Mouse (Mus musculus) heart, embryonic 11.5 days (tissue): Measurements from ENCODE around the gene Uggt2. TPM values are rescaled to one million over a fixed set of nuclear protein-coding genes. Genes with fewer than 3 reads are reported as not detected.
"Not testable (repeated sequence)": the region's sequence is repeated elsewhere in the genome, so short reads cannot be mapped to it uniquely, and the experiment has no call there.

ENCODE experiments used
- ATAC-seq: fragments of 200-750 bp; cut with Nextera tagmentation; replicated peaks from 2 replicates; pipeline ENCODE4 v1.8.0; 2017; ENCODE audit warnings: moderate library complexity; ENCODE audit not compliant: insufficient number of reproducible peaks, low FRiP score, low TSS enrichment
- H3K27ac ChIP-seq: fragments of 300-500 bp; sonication (generic); 2 replicates; pipeline ENCODE4 v1.5.1; 2014; ENCODE audit warnings: mild to moderate bottlenecking, low read depth, low read length
- H3K27me3 ChIP-seq: fragments of 300-500 bp; sonication (generic); 2 replicates; pipeline ENCODE4 v1.6.1; 2014; ENCODE audit warnings: mild to moderate bottlenecking, low read length, mixed read lengths; ENCODE audit not compliant: control insufficient read depth, insufficient read depth
- H3K36me3 ChIP-seq: fragments of 300-500 bp; sonication (generic); 2 replicates; pipeline ENCODE4 v1.6.1; 2014; ENCODE audit warnings: mild to moderate bottlenecking, low read length, moderate library complexity, mixed read lengths; ENCODE audit not compliant: control insufficient read depth, insufficient read depth
- H3K4me1 ChIP-seq: fragments of 300-500 bp; sonication (generic); 2 replicates; pipeline ENCODE4 v1.6.1; 2014; ENCODE audit warnings: low read length; ENCODE audit not compliant: control insufficient read depth, insufficient read depth
- H3K4me2 ChIP-seq: fragments of 300-500 bp; sonication (generic); 2 replicates; pipeline ENCODE4 v1.6.1; 2014; ENCODE audit warnings: mild to moderate bottlenecking, moderate library complexity
- H3K4me3 ChIP-seq: fragments of 300-500 bp; sonication (generic); 2 replicates; pipeline ENCODE4 v1.5.1; 2014; ENCODE audit warnings: low read depth, low read length
- H3K9ac ChIP-seq: fragments of 300-500 bp; sonication (generic); 2 replicates; pipeline ENCODE4 v1.6.1; 2014; ENCODE audit warnings: mild to moderate bottlenecking, low read depth, low read length, moderate library complexity
- H3K9me3 ChIP-seq: fragments of 300-500 bp; sonication (generic); replicated peaks from 2 replicates; pipeline ENCODE4 v1.6.1; 2016; ENCODE audit warnings: low read length; ENCODE audit not compliant: control insufficient read depth
- WGBS: fragments of 180-500 bp; shearing (Covaris S2); extraction: QIAGEN DNeasy Blood & Tissue Kit; methylation state at CpG from one replicate; pipeline ENCODE4 v1.1.7; 2014; ENCODE audit not compliant: insufficient replicate concordance; 5-methylcytosine and 5-hydroxymethylcytosine counted together
- polyA plus RNA-seq: library from polyadenylated mRNA; unstranded; fragments of >200 nt; fragmentation: Nextera tagmentation; extraction: Ambion mirVana; gene quantifications from 2 replicates; pipeline ENCODE4 v1.2.1, GENCODE M21; 2014

Uggt2 gene
- polyA plus RNA-seq, 1 experiment from 2014 or later = 11.1 TPM

DNA sequence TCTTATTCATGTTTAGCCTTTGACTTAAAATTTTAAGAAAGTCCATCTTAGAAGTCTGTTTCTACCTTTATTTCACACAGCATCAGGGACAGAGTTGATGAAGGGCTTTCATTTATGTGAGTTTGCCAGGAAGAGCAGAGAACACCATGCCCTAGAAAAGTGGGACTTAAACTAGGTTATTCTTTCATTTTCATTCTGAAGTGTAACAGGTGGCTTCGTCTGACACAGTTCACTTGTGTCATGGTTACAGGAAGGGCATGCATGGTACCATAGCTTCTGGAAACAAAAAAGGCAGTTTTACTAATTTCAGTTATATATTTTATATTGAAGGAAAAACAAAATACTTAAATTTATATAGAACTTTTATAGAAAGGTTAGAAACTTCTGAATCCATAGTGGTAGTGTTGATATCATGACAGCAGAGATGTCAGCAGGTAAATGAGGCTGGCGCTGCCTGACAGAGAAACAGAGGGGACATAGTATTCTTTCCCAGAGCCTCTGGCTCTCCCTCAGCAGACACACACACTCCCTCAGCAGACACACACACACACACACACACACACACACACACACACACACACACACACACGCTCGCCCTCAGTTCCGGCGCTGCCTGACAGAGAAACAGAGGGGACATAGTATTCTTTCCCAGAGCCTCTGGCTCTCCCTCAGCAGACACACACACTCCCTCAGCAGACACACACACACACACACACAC is 117.4 kb downstream of the Uggt2 start:
- WGBS = 75% methylated on average over 6 of the region's 6 CpGs
- H3K27ac ChIP-seq, H3K4me2 ChIP-seq, H3K9ac ChIP-seq, H3K27me3 ChIP-seq, H3K9me3 ChIP-seq, H3K4me1 ChIP-seq, ATAC-seq, H3K4me3 ChIP-seq: not testable (repeated sequence)
- H3K36me3 ChIP-seq = peaks cover 11% of the 10 kb centered on the region

GRCm38 (mm10) chr14:118980890-118981289 is 118.3 kb downstream of the Uggt2 start:
- peaks cover 11% of the 10 kb centered on the region for H3K36me3 ChIP-seq
- no peaks in the 10 kb centered on the region for H3K27me3 ChIP-seq
- no peak for ATAC-seq
- no peaks in the 10 kb centered on the region for H3K9me3 ChIP-seq
- no peaks in the 10 kb centered on the region for H3K4me1 ChIP-seq
- H3K9ac ChIP-seq = no peak overlapping the region
- no peak overlapping the region for H3K27ac ChIP-seq
- WGBS = 76% methylated on average over 8 of the region's 8 CpGs
- H3K4me3 ChIP-seq = no peak overlapping the region
- no peak overlapping the region for H3K4me2 ChIP-seq

GRCm38 (mm10) chr14:118980358-118980757 is 118.9 kb downstream of the Uggt2 start:
- WGBS = 85% methylated on average over 5 of the region's 5 CpGs
- Histone ChIP-seq H3K36me3 (peaks cover 11% of the 10 kb centered on the region), H3K4me1 (no peaks in the 10 kb centered on the region), H3K27ac (no peak overlapping the region), H3K9ac (no peak overlapping the region), H3K9me3 (no peaks in the 10 kb centered on the region), H3K4me3 (no peak overlapping the region), H3K4me2 (no peak overlapping the region), H3K27me3 (no peaks in the 10 kb centered on the region)
- ATAC-seq = no peak

- Histone ChIP-seq H3K36me3 (peaks cover 11% of the 10 kb centered on the region), H3K4me3 (no peak overlapping the region)
- 76% methylated on average over 7 of the region's 7 CpGs for WGBS
Observed at GRCm38 (mm10) chr14:118979571-118980325, 119.5 kb downstream of the Uggt2 start.

DNA sequence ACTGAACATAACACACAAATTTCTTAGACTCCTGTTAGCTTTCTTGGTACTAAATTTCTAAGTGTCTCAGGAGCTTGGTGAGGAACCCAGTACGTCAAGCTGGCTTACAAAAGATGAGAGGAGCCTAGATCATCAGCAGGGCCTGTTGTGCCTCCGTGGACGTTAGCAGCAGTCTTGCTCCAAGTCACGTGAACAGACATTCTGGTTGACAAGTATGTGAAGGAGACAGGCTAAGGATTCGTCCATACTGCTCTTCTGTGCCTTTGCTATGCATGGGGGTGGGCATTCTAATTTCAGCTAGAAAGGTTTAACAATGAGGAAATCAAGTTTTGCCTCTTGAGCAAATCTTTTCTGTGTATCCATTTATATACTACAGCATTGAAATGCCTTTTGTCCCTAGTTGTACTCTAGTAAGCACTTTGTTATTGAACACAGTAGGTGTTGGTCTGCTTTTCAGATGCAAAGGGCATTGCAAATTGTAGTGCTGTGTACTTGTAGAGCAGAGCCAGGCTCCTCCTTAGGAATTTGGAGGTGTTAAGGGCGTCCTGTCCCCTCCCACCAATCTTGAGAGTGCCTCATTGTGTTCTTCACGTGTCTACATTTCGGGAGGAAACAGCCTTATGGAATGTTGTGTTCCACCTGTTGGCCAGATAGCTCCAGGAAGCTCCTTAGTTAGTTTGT is 122.0 kb downstream of the Uggt2 start:
- Histone ChIP-seq H3K36me3 (peaks cover 17% of the 10 kb centered on the region), H3K4me2 (no peak overlapping the region), H3K9me3 (no peaks in the 10 kb centered on the region), H3K27me3 (no peaks in the 10 kb centered on the region), H3K9ac (no peak overlapping the region), H3K4me1 (no peaks in the 10 kb centered on the region), H3K4me3 (no peak overlapping the region), H3K27ac (no peak overlapping the region)
- no peak for ATAC-seq
- WGBS = 77% methylated on average over 8 of the region's 8 CpGs

More at GRCm38 (mm10) chr14:118979571-118980325, 119.5 kb downstream of the Uggt2 start:
- Histone ChIP-seq H3K4me1 (no peaks in the 10 kb centered on the region), H3K9ac (no peak overlapping the region), H3K27ac (no peak overlapping the region), H3K9me3 (no peaks in the 10 kb centered on the region), H3K4me2 (no peak overlapping the region), H3K27me3 (no peaks in the 10 kb centered on the region)
- no peak for ATAC-seq

DNA sequence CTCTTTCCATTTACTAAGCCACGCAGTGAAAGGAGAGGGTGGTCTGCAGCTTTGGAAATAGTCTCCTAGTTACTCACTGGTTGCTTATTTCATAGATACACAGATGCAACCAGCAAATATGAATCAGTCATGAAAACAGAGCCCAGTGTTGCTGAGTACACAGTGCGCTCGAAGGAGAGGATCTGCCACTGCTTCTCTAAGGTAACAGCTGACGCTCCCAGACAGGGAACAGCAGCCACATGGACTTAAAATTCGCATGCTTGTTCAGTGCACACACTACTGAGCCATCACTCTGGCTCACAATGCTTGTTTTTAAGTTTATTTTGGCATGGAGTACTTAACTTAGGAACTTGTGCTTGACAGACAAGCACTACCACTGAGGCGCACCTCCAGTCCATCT is 127.0 kb downstream of the Uggt2 start:
- no peak overlapping the region for H3K27ac ChIP-seq
- no peak overlapping the region for H3K4me2 ChIP-seq
- no peaks in the 10 kb centered on the region for H3K27me3 ChIP-seq
- no peak for ATAC-seq
- WGBS = 93% methylated on average over 6 of the region's 6 CpGs
- no peak overlapping the region for H3K4me3 ChIP-seq
- H3K9ac ChIP-seq = no peak overlapping the region
- peaks cover 24% of the 10 kb centered on the region for H3K36me3 ChIP-seq
- H3K4me1 ChIP-seq = no peaks in the 10 kb centered on the region
- H3K9me3 ChIP-seq = no peaks in the 10 kb centered on the region

- H3K4me1 ChIP-seq = no peaks in the 10 kb centered on the region
- WGBS = 79% methylated on average over 7 of the region's 7 CpGs
- no peak overlapping the region for H3K4me3 ChIP-seq
- no peak overlapping the region for H3K27ac ChIP-seq
- H3K4me2 ChIP-seq = no peak overlapping the region
- no peak for ATAC-seq
- H3K27me3 ChIP-seq = no peaks in the 10 kb centered on the region
- peaks cover 20% of the 10 kb centered on the region for H3K36me3 ChIP-seq
- H3K9ac ChIP-seq = no peak overlapping the region
- H3K9me3 ChIP-seq = no peaks in the 10 kb centered on the region
Observed at GRCm38 (mm10) chr14:118967646-118968045, 131.6 kb downstream of the Uggt2 start.

GRCm38 (mm10) chr14:118965356-118966000 is 133.8 kb downstream of the Uggt2 start:
- no peak overlapping the region for H3K4me2 ChIP-seq
- peaks cover 18% of the 10 kb centered on the region for H3K36me3 ChIP-seq
- H3K4me1 ChIP-seq = no peaks in the 10 kb centered on the region
- H3K9ac ChIP-seq = no peak overlapping the region
- no peaks in the 10 kb centered on the region for H3K9me3 ChIP-seq
- no peak overlapping the region for H3K4me3 ChIP-seq
- 90% methylated on average over 4 of the region's 4 CpGs for WGBS
- ATAC-seq = no peak
- H3K27me3 ChIP-seq = no peaks in the 10 kb centered on the region
- H3K27ac ChIP-seq = no peak overlapping the region
